Comparison of ENCODE assay signal across 9 mouse cellular contexts in genomic region chr5:74792936-74793335, GRCm38 (mm10).
A peak's percentile ranks its signal among the peaks of the same experiment; 100 is the strongest.
DNase-seq lines count a peak whose midpoint lies in the region; ATAC-seq lines count a peak whose summit lies in the region.
"Had no signal": no experiment of that assay in that cellular context is flagged by ENCODE, and none has a peak within 500 bp of the region (broad histone marks: within the 10 kb centered on the region; RNA-seq: fewer than 3 reads in every experiment).

No protein-coding gene starts in this region.

- no peaks in the 10 kb centered on the region for H3K9me3 ChIP-seq in embryonic facial prominence, embryonic 10.5 days

- ATAC-seq in inflammation-experienced regulatory T-cells, adult 6 months, result no peak

- 0 out of 2 replicates have a peak overlapping the region, but pooled peaks have one; percentile 39 for H3K4me3 ChIP-seq in embryonic facial prominence, embryonic 10.5 days
- H3K4me3 ChIP-seq: megakaryocyte, embryonic 14.5 days had no signal

- H3K4me1 ChIP-seq in embryonic facial prominence, embryonic 10.5 days, result peaks cover 39% of the 10 kb centered on the region
- H3K4me1 ChIP-seq: megakaryocyte, embryonic 14.5 days had no signal

- WGBS in embryonic facial prominence, embryonic 10.5 days, result 20% methylated on average over 8 of the region's 8 CpGs

- H3K27me3 ChIP-seq in embryonic facial prominence, embryonic 10.5 days (replicated peaks; ENCODE audit: low read depth, poor library complexity, severe bottlenecking), result peaks cover 6% of the 10 kb centered on the region; the same call in 1 of the 2 replicates

- no peaks in the 10 kb centered on the region for H3K36me3 ChIP-seq in embryonic facial prominence, embryonic 10.5 days (replicated peaks)

- peak overlapping the region; percentile 84 for H3K27ac ChIP-seq in embryonic facial prominence, embryonic 10.5 days (replicated peaks)

- peak; percentile 40 to 46 for DNase-seq in heart, adult 18-20 months
- DNase-seq in heart, postnatal 4 days, result no peak
- peak; percentile 42 for DNase-seq in embryonic facial prominence, embryonic 10.5 days (ENCODE audit: low spot score)
- peak; percentile 31 for DNase-seq in kidney, adult 11 months
- peak; percentile 69 for DNase-seq in mesoderm, embryonic 11.5 days (ENCODE audit: low read depth, low spot score)
- DNase-seq in gastrocnemius, postnatal 4 days (ENCODE audit: low spot score in 2 of 2), result no peak
- no peak for DNase-seq in spleen, adult 12 weeks (ENCODE audit: low spot score)

Comparison
In these comparisons a context has a peak if more than half of its experiments do, and no peak if none do; other contexts are left out.
1. DNase-seq: peak in heart, adult 18-20 months (2 of 2), embryonic facial prominence, embryonic 10.5 days (single experiment), kidney, adult 11 months (single experiment) and mesoderm, embryonic 11.5 days (single experiment); none in heart, postnatal 4 days (single experiment), gastrocnemius, postnatal 4 days (0 of 2) and spleen, adult 12 weeks (single experiment).